Mouse (Mus musculus): ENCODE results near the gene Chrna9.

The Chrna9 gene

GRCm38 (mm10) chr5:66015449-66015961 lies 80.8 kb downstream of the Chrna9 start:
- no peak for DNase-seq

DNA sequence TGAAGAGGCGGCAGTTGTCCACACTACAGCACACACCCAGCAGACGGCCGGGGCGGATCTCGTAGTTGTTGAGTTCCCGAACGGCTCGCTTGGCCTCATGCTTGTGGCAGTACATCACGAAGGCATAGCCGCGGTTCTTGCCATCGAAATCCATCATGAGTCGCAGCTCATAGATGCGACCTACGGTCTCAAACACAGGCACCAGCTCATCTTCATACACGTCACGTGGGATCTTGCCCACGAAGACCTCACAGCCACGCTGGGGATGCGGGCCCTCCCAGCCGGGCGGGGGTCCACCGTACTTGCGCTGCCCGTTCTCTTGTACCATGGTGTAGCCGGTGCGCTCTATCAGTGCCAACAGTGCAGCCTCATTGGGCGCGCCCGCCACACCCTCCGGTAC lies 92.1 kb downstream of the Chrna9 start:
- no peak for DNase-seq
